Mouse (Mus musculus): ENCODE data around the gene Rab11fip4.

- TF ChIP-seq CTCF (IDR thresholded peaks at IDR 0.05; ENCODE audit: extremely low read depth, insufficient read depth, insufficient read length, insufficient replicate concordance), result no peak
- TF ChIP-seq POLR2A (IDR thresholded peaks at IDR 0.05; ENCODE audit: low read depth, low read length), result no peak
Measured at GRCm38 (mm10) chr11:79715316-79715715, 124.3 kb downstream of the Rab11fip4 start.
